Mouse (Mus musculus): ENCODE data around the gene Lrba. TPM values are rescaled to one million over a fixed set of nuclear protein-coding genes. Genes with fewer than 3 reads are reported as not detected.
A peak's percentile ranks its signal among the peaks of the same experiment; 100 is the strongest.

Lrba gene
- total RNA-seq, 2 experiments from 2014 or later: 12.8 to 16.4 TPM

DNA sequence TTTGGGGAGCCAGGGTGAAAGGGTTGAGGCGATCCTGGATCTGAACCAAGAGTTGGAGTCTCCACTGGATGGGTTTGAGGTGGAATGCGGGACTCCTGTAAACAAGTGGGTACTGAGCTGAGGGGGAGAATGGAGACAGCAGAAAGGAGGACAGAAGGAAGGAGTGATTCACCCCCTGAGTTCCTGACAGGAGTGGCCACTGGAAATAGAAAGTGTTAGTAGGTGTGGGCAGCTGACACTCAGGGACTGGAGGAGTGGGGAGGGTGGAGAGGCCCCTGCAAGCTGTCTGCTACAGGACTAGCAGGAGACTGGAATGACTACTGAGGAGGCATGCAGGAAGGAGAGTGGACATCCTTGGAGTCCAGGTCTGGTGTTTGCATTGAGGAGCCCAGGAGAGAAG, 422.3 kb downstream of the Lrba start:
- ATAC-seq (replicated peaks; ENCODE audit: poor library complexity): no peak

DNA sequence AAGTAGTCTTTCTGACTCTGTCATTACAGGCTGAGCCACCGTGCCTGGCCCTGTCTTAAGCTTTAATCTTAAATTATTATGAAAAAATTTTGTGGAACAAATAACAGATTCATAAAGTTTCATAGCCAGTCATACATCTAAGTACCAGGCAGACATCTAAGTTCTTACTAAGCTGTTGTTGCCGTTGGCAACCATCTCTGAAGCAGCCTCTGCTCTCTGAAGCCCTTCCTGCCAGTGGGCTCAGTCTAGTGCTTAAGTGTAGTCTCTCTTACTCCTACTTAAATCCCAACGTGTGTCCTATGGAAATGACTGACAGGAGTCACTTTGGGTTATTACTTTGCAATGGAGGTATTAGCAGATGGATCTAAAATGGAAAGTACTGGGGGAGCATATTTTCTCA, 426.5 kb downstream of the Lrba start:
- no peak for ATAC-seq (replicated peaks; ENCODE audit: poor library complexity)

DNA sequence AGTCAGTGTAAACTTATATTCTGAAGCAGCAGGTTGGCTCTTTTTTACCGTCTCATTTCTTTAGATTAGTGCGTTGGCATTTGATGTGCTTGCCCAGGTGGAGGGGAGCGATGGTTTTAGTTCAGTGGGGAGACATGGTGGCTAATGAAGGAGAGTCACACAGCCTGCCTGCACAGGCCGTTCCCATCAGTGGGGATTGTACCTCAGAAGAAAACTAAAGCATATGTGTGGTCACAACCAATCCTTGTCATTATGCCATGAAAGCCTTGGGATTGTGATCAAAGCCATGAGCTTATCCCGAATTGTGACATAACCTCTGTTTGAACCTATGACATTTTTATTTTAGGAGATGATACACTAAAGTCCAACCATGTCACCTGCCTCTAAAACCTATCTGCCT, 434.8 kb downstream of the Lrba start:
- ATAC-seq (replicated peaks; ENCODE audit: poor library complexity): no peak

DNA sequence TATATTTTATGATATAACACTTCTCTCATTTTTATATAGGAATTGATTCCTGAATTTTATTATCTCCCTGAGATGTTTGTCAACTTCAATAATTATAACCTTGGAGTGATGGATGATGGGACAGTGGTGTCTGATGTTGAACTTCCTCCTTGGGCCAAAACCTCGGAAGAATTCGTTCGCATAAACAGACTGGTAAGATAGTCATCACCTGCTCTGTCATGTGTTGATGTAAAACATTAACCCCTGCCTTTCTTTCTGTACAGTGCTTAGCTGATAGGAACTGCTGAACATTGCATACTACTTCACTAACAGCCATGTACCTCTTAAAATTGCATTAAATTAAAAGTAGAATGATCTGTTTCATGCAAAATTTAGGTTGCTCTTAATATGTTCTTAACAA, 439.9 kb downstream of the Lrba start:
- ATAC-seq (replicated peaks; ENCODE audit: poor library complexity): no peak

DNA sequence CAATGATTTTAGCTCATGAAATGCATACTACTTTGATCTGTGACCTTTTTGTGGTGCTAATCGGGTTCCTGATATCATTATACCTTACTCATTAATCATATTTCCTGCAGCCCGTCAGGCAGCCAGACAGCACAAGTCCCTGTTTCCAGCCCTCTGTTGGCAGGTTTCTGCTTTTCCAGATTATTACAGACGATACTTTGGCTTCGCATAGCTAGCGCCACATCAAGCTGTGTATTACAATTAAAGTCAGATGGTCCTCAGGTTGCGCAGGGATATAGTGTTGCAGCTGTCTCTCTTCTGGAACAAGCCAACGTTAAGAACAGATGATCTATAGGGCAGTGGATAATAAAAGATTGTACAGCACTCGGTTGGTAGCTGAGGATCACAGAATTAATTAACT, 443.7 kb downstream of the Lrba start:
- ATAC-seq (replicated peaks; ENCODE audit: poor library complexity): no peak

DNA sequence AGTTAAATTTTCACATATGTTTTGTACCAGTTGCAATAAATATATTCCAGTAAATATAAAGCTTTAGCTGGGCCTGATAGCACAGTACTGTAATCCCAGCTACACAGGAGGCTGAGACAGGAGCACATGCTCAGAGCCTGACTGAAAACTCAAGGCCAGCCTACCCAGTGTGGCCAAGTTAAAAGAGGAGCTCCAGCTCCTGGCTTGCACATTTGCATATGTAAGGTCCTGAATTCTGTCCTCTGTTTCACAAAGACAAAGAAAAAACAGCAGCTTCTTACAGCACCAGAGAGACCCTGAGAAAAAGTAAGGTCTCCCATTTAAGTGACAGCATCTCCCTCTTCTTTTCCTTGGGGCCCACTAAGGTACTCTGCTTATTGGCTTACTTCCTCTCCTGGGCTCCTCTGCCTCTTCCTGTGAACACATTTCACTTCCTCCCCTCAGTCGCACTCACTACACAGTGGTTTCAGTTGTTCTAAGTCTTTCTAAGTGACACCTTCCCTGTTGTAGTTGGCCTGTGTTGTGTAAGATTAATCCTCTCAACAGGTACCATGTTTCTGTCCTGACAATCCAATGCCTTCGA, 453.2 kb downstream of the Lrba start:
- peak; percentile 82 for ATAC-seq (replicated peaks; ENCODE audit: poor library complexity)

DNA sequence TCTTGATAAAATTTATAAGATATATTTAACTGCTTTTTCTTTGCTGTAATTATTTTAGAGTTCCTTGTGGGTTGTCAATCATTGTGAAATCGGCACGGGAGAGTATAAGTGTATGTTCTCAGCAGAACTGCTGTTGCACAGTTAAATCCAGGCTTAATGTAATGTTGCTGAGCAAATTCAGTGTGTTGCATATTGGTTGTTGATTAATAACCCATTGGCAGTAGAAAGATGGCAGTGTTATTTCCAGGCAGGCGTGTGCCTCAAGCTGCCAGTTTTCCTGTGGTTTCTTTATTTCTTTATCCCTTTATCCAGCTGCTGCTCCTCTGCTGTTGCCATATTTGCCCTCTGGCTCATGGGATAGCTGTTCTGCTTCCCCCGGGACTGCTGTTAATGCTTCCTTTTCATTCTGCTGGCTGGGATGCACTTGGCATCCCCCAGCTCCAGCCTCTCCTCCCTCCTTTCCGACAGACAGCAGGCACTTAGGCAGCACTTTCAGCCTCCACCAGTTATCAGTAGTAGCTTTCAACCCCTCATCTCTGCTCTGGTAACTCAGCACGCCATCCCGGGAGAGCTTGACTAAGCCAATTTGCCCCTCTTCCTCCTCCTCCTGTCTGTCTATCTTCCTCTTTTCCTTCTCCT, 463.2 kb downstream of the Lrba start:
- no peak for ATAC-seq (replicated peaks; ENCODE audit: poor library complexity)

DNA sequence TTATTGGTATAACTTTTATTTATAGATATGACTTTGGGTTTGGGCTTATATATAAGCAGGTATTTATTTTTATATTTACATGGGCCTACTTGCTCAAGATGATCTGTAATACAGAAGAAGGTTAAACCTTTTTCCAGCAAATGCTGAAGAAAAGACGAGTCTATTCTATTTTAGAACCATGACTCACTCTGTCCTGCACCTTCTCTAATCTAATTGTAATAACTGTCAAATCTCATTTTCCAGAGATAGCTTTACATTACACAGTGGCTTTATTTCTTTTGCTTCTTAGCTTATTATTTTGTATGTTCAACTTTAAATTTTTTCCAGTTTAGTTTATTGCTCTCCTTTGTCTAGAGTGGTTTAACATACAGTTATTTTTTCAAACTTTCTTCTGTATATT, 464.0 kb downstream of the Lrba start:
- no peak for ATAC-seq (replicated peaks; ENCODE audit: poor library complexity)

GRCm38 (mm10) chr3:86689305-86689704, 464.8 kb downstream of the Lrba start:
- no peak for ATAC-seq (replicated peaks; ENCODE audit: poor library complexity)

GRCm38 (mm10) chr3:86692779-86693178, 468.3 kb downstream of the Lrba start:
- ATAC-seq (replicated peaks; ENCODE audit: poor library complexity): no peak

DNA sequence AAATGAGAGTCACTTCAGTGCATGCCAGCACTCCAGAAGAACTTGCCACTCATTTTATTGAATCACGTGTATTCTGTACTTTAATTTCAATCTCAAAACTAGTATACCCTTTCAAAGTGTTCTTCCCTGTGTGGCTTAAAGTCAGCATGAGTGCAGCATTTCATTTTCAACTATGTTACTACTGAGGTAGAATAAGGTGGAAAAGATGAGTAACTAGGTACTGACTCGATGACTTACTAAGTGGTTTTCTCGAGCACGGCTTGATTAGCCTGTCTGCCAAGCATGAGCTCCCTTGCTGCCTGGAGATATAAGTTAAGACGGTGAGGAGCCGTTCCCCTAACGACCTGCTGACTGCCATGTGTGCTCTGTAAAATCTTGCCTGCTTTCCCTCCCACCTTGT, 469.1 kb downstream of the Lrba start:
- no peak for ATAC-seq (replicated peaks; ENCODE audit: poor library complexity)

DNA sequence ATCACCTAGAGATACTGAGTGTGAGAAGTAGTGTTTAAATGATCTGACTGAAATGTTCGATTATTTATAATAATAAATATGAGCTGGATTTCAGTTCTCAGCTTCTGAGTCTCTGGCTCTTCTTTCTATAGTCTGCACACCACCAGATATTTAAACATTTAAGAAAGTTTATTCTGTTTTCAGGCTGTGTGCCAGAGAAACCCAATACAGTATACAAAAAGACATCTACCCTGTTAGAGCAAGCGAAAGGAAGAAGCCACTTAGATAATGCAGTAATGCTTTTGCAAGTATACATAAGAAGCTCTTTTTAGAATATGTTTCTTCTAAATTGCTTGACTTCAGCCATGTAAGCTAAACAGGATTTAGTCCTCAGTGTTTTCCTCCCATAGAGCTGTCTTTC, 474.5 kb downstream of the Lrba start:
- no peak for ATAC-seq (replicated peaks; ENCODE audit: poor library complexity)

DNA sequence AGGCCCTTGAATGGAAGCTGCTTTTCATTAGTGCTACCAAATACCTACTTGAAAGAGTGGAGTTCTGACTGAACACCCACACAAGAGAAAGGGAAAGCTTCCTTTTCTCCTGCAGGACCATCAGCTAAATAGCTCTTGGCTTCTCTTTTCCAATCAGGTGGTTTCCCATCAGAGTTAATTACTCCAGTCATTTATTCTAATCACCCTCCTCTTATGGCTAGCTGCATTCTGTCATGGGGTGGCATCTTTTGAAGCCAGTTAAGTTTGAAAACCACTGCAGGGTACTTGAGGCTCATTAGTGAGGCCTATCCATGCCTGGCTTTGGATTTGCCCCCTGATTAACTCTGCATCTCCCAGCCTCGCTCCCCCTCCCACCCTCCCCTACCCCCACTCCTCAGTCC, 476.7 kb downstream of the Lrba start:
- ATAC-seq (replicated peaks; ENCODE audit: poor library complexity): no peak

DNA sequence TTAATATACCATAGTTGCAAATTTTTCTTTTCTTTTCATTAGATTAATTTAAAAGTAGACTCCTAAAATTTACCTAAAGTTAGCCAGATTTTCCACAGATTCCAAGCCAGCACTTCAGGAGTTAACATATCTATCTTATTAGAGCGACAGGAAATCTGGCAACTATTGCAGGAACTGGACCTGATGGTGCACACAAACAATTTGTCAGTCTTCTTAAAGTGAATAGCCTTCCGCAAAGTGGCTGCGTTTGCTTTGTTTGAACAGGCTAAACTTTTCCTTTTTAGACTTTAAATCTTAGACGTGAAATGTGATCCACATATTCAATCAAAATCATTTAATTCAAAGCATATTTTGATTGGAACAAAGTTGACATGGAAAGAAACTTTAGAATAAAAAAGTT, 485.0 kb downstream of the Lrba start:
- no peak for ATAC-seq (replicated peaks; ENCODE audit: poor library complexity)

GRCm38 (mm10) chr3:86711530-86711929, 487.1 kb downstream of the Lrba start:
- no peak for ATAC-seq (replicated peaks; ENCODE audit: poor library complexity)

- no peak for ATAC-seq (replicated peaks; ENCODE audit: poor library complexity)
Observed at GRCm38 (mm10) chr3:86712758-86713157, 488.3 kb downstream of the Lrba start.

- ATAC-seq (replicated peaks; ENCODE audit: poor library complexity): no peak
Observed at GRCm38 (mm10) chr3:86714446-86714845, 490.0 kb downstream of the Lrba start.

GRCm38 (mm10) chr3:86723415-86724298, 499.2 kb downstream of the Lrba start:
- ATAC-seq (replicated peaks; ENCODE audit: poor library complexity): no peak

- ATAC-seq (replicated peaks; ENCODE audit: poor library complexity): no peak
Observed at GRCm38 (mm10) chr3:86725113-86725512, 500.6 kb downstream of the Lrba start.

GRCm38 (mm10) chr3:86738831-86739230, 514.4 kb downstream of the Lrba start:
- no peak for ATAC-seq (replicated peaks; ENCODE audit: poor library complexity)

- ATAC-seq (replicated peaks; ENCODE audit: poor library complexity): no peak
Observed at GRCm38 (mm10) chr3:86739745-86740144, 515.3 kb downstream of the Lrba start.

DNA sequence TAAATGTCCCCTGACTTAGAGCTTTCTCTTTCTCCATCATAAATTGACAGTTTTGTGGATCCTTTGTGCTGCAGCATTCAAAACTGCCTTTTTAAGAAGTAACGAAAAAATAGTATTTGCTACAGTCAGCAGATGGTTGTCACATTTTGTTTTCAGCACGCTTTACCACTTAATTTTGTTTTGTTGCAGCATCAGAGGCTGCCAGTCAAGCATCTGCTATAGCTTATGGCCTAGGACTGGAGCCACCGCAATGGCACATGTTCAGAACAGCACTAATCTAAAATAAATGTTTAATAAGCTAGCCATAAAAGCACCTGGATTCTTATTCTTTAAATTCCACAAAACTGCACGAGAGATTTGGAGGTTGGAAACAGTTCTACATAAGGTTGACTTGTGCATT, 520.9 kb downstream of the Lrba start:
- no peak for ATAC-seq (replicated peaks; ENCODE audit: poor library complexity)

Measured in megakaryocyte progenitor cell, adult 5-6 weeks (primary cell).